Mouse (Mus musculus): Measurements from ENCODE around the gene Cubn. TPM values are rescaled to one million over a fixed set of nuclear protein-coding genes. Genes with fewer than 3 reads are reported as not detected.
A peak's percentile ranks its signal among the peaks of the same experiment; 100 is the strongest.

Cubn gene
- polyA plus RNA-seq, 1 experiment, result 0.06 TPM

DNA sequence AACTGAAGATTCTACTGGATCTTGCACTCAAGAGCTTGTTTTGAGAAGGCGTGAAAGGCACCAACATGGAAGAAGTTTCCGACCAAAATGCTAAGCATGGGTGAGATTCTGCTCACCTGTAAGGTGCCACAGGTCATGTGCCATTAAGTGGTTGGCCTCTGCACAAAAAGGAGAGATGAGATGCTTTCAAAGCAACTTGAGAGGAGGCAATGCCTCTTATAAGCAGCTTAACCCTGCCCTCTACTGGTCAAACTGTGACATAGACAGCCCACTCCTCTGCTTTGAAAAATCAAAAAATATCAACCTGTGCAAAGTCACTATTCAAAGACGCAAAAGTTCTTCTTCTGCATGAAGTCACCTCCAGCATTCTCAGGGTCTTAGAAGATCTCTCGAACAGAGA lies 226.7 kb downstream of the Cubn start:
- H3K27ac ChIP-seq (ENCODE audit: insufficient read depth, low read length), result no peak overlapping the region
- 0 out of 2 replicates have a peak, but pooled peaks cover 1% of the 10 kb centered on the region for H3K36me3 ChIP-seq (ENCODE audit: control insufficient read depth, insufficient read depth, low read length)
- H3K4me1 ChIP-seq (ENCODE audit: control insufficient read depth, insufficient read depth, insufficient read length), result peaks cover 3% of the 10 kb centered on the region
- H3K4me3 ChIP-seq (ENCODE audit: extremely low read depth, insufficient read depth, insufficient read length), result no peak overlapping the region
- TF ChIP-seq POLR2A (IDR thresholded peaks at IDR 0.05; ENCODE audit: low read depth, low read length) (no peak), CTCF (IDR thresholded peaks at IDR 0.05; ENCODE audit: extremely low read depth, insufficient read depth, insufficient read length, insufficient replicate concordance) (peak; percentile 31; the same call in 1 of the 2 replicates)
- 60% methylated on average over 4 of the region's 4 CpGs for WGBS
- DNase-seq (ENCODE audit: low read depth in 1 of 2, low spot score in 2 of 2), result no peak
- H3K27me3 ChIP-seq (ENCODE audit: control insufficient read depth, insufficient read depth, low read length), result no peaks in the 10 kb centered on the region

DNA sequence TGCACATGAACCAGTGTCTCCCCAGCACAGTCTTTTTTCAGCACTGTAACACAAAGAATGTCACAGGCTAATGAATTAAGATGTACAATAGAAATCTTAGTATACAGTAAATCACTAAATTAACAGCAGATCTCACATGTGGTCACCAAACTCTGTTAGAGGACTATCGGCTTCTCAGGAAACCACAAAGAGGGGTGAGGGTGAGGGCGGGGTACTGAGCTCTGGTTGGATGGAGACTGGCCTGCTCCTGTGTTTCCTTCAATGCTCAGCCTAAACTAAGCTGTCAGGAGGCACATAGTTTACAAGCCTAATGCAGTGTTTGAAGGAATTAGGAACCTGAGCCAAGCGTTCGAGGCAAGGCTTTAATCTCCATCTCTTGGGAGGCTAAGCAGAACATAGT lies 228.5 kb downstream of the Cubn start:
- Histone ChIP-seq H3K4me1 (ENCODE audit: control insufficient read depth, insufficient read depth, insufficient read length) (peaks cover 3% of the 10 kb centered on the region), H3K36me3 (ENCODE audit: control insufficient read depth, insufficient read depth, low read length) (0 out of 2 replicates have a peak, but pooled peaks cover 1% of the 10 kb centered on the region)

DNA sequence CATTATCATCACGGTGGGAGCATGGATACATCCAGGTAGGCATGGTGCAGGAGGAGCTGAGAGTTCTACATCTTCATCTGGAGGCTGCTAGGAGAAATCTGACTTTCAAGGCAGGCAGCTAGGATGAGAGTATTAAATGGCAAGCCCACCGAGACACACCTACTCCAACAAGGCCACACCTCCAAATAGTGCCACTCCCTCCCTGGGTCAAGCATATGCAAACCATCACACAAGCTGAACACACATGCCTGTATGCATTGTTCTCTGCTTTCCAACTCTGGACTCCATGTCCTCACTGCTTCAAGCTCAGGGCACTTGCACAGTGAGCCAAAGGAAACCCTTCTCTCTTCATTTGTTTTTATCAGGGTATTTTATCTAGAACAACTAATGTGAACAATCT lies 233.0 kb downstream of the Cubn start:
- H3K4me3 ChIP-seq (ENCODE audit: extremely low read depth, insufficient read depth, insufficient read length), result no peak overlapping the region
- no peaks in the 10 kb centered on the region for H3K27me3 ChIP-seq (ENCODE audit: control insufficient read depth, insufficient read depth, low read length)
- peaks cover 3% of the 10 kb centered on the region for H3K4me1 ChIP-seq (ENCODE audit: control insufficient read depth, insufficient read depth, insufficient read length)
- H3K36me3 ChIP-seq (ENCODE audit: control insufficient read depth, insufficient read depth, low read length), result peaks cover 4% of the 10 kb centered on the region; the same call in 1 of the 2 replicates
- WGBS, result 88% methylated on average over 2 of the region's 2 CpGs
- H3K27ac ChIP-seq (ENCODE audit: insufficient read depth, low read length), result no peak overlapping the region
- TF ChIP-seq CTCF (IDR thresholded peaks at IDR 0.05; ENCODE audit: extremely low read depth, insufficient read depth, insufficient read length, insufficient replicate concordance) (no peak), POLR2A (IDR thresholded peaks at IDR 0.05; ENCODE audit: low read depth, low read length) (no peak)
- no peak for DNase-seq (ENCODE audit: low read depth in 1 of 2, low spot score in 2 of 2)

More for the DNA sequence above, 228.5 kb downstream of the Cubn start:
- no peak overlapping the region for H3K4me3 ChIP-seq (ENCODE audit: extremely low read depth, insufficient read depth, insufficient read length)
- 25% methylated on average over 4 of the region's 4 CpGs for WGBS
- H3K27ac ChIP-seq (ENCODE audit: insufficient read depth, low read length), result no peak overlapping the region
- no peak for DNase-seq (ENCODE audit: low read depth in 1 of 2, low spot score in 2 of 2)
- no peaks in the 10 kb centered on the region for H3K27me3 ChIP-seq (ENCODE audit: control insufficient read depth, insufficient read depth, low read length)
- no peak for TF ChIP-seq CTCF (IDR thresholded peaks at IDR 0.05; ENCODE audit: extremely low read depth, insufficient read depth, insufficient read length, insufficient replicate concordance)
- no peak for TF ChIP-seq POLR2A (IDR thresholded peaks at IDR 0.05; ENCODE audit: low read depth, low read length)

DNA sequence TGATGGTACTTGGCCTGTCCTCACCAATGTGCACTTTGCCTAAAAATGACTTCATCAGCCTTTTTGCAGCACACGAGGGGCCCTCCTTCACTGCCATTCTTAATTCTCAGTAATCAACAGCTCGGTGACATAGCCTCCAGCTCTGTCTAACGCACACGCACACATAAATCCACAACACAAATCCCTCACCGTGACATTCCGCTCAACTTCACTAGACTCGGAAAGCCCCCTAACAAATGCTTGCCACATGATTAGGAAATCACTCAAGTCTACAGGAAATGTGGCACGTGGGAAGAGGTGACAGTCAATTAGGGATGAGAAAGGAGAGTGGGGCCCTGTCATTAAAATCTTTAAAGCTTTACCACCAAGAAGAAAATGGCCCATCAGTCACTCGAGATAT lies 250.9 kb downstream of the Cubn start:
- no peak overlapping the region for H3K27ac ChIP-seq (ENCODE audit: insufficient read depth, low read length)
- WGBS, result 84% methylated on average over 9 of the region's 9 CpGs
- H3K4me3 ChIP-seq (ENCODE audit: extremely low read depth, insufficient read depth, insufficient read length), result no peak overlapping the region
- H3K27me3 ChIP-seq (ENCODE audit: control insufficient read depth, insufficient read depth, low read length), result no peaks in the 10 kb centered on the region
- no peak for TF ChIP-seq CTCF (IDR thresholded peaks at IDR 0.05; ENCODE audit: extremely low read depth, insufficient read depth, insufficient read length, insufficient replicate concordance)
- TF ChIP-seq POLR2A (IDR thresholded peaks at IDR 0.05; ENCODE audit: low read depth, low read length), result no peak
- no peaks in the 10 kb centered on the region for H3K36me3 ChIP-seq (ENCODE audit: control insufficient read depth, insufficient read depth, low read length)
- DNase-seq (ENCODE audit: low read depth in 1 of 2, low spot score in 2 of 2), result no peak
- H3K4me1 ChIP-seq (ENCODE audit: control insufficient read depth, insufficient read depth, insufficient read length), result no peaks in the 10 kb centered on the region

DNA sequence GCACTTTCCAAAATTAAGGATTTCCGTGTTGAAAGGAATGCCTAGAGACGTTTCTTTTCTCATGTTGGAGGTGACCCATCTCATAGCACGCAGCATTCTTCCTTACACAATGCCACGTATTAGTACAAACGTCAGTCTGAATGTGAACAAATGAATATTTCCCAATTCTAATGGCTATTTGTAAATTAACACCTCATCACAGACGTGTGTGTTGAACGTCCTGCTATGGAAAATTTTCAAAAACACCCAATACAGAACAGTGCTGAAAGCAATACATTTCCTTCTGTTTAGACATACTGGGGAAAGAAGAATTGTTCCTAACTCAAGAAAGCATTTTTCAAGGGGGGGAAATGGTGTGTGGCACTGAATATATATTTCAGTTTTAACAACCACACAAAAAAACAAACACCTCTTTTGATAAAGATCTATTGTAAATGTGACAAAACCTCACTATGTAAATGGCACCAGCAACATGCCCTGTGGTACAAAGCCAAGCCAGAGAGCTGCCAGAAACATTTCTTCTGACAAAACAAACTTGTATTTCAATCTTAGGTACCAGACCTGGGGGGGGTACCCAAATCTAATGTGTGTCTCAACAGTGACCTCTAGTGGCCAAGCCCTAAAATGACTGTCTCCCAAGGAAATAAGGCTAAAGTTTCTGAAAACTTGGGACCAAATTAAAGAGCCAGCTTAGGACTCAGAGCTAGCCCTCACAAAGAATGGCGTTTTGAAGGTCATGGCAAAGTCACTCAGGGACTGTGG lies 254.3 kb downstream of the Cubn start:
- no peaks in the 10 kb centered on the region for H3K27me3 ChIP-seq (ENCODE audit: control insufficient read depth, insufficient read depth, low read length)
- TF ChIP-seq CTCF (IDR thresholded peaks at IDR 0.05; ENCODE audit: extremely low read depth, insufficient read depth, insufficient read length, insufficient replicate concordance) (peak; percentile 29; the same call in 1 of the 2 replicates), POLR2A (IDR thresholded peaks at IDR 0.05; ENCODE audit: low read depth, low read length) (no peak)
- WGBS, result 84% methylated on average over 8 of the region's 8 CpGs
- no peak overlapping the region for H3K27ac ChIP-seq (ENCODE audit: insufficient read depth, low read length)
- peak; percentile 33 to 40 for DNase-seq (ENCODE audit: low read depth in 1 of 2, low spot score in 2 of 2)
- H3K4me3 ChIP-seq (ENCODE audit: extremely low read depth, insufficient read depth, insufficient read length), result no peak overlapping the region
- peaks cover 4% of the 10 kb centered on the region for H3K4me1 ChIP-seq (ENCODE audit: control insufficient read depth, insufficient read depth, insufficient read length)
- H3K36me3 ChIP-seq (ENCODE audit: control insufficient read depth, insufficient read depth, low read length), result no peaks in the 10 kb centered on the region

DNA sequence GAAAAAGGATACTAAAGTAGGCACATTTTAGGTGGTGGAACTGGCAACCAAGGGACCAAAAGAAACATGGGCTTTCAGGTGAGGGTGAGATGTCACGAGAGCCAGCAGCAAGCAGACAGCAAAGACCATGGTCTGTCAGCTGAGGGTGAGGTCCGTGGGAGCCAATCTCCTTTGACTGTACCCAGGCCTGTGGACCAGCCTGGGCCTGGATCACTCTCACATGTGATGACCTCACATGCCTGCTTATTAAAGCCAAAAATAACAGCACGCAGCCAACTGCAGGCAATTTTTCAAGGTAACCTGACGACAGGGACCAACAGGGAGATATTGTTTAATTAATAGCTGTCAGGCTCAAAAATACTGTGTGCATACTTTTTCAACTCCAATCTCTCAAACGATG lies 255.9 kb downstream of the Cubn start:
- 87% methylated on average over 5 of the region's 5 CpGs for WGBS
- DNase-seq (ENCODE audit: low read depth in 1 of 2, low spot score in 2 of 2), result no peak

DNA sequence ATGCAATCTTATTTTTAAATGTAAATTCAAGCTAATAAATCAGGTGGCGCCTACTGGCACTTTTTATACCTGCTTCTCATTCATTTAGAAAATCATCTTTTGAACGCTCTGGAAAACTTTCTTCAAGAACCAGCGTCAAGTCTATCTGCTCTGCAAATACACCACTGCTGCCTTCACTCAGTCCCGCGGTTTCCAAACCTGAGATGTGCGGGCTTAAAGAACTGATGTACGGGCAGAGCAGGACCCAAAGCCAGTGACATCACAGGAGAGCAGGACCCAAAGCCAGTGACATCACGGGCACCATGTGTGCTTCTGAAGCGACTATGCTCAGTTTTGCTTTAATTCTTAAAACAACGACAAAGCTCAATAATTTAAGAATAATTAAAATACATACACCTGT lies 256.8 kb downstream of the Cubn start:
- WGBS, result 91% methylated on average over 10 of the region's 10 CpGs
- Histone ChIP-seq H3K36me3 (ENCODE audit: control insufficient read depth, insufficient read depth, low read length) (no peaks in the 10 kb centered on the region), H3K27me3 (ENCODE audit: control insufficient read depth, insufficient read depth, low read length) (no peaks in the 10 kb centered on the region), H3K27ac (ENCODE audit: insufficient read depth, low read length) (no peak overlapping the region), H3K4me3 (ENCODE audit: extremely low read depth, insufficient read depth, insufficient read length) (no peak overlapping the region), H3K4me1 (ENCODE audit: control insufficient read depth, insufficient read depth, insufficient read length) (peaks cover 4% of the 10 kb centered on the region)
- no peak for DNase-seq (ENCODE audit: low read depth in 1 of 2, low spot score in 2 of 2)
- no peak for TF ChIP-seq CTCF (IDR thresholded peaks at IDR 0.05; ENCODE audit: extremely low read depth, insufficient read depth, insufficient read length, insufficient replicate concordance)
- no peak for TF ChIP-seq POLR2A (IDR thresholded peaks at IDR 0.05; ENCODE audit: low read depth, low read length)

More for the DNA sequence above, 255.9 kb downstream of the Cubn start:
- TF ChIP-seq POLR2A (IDR thresholded peaks at IDR 0.05; ENCODE audit: low read depth, low read length), result no peak
- TF ChIP-seq CTCF (IDR thresholded peaks at IDR 0.05; ENCODE audit: extremely low read depth, insufficient read depth, insufficient read length, insufficient replicate concordance), result no peak
- Histone ChIP-seq H3K27me3 (ENCODE audit: control insufficient read depth, insufficient read depth, low read length) (no peaks in the 10 kb centered on the region), H3K27ac (ENCODE audit: insufficient read depth, low read length) (no peak overlapping the region), H3K4me3 (ENCODE audit: extremely low read depth, insufficient read depth, insufficient read length) (no peak overlapping the region), H3K36me3 (ENCODE audit: control insufficient read depth, insufficient read depth, low read length) (no peaks in the 10 kb centered on the region), H3K4me1 (ENCODE audit: control insufficient read depth, insufficient read depth, insufficient read length) (peaks cover 4% of the 10 kb centered on the region)

Data from spleen, adult 2 months (tissue).